Mouse (Mus musculus): ENCODE results near the gene Ftl1. TPM values are rescaled to one million over a fixed set of nuclear protein-coding genes. Genes with fewer than 3 reads are reported as not detected.

The Ftl1 gene
- polyA plus RNA-seq, 1 experiment from 2014 or later = 3,941 TPM

GRCm38 (mm10) chr7:45414740-45415224 lies 44.9 kb downstream of the Ftl1 start:
- no peak for ATAC-seq (ENCODE audit: low FRiP score, low TSS enrichment)
- no peaks in the 10 kb centered on the region for H3K36me3 ChIP-seq (ENCODE audit: control insufficient read depth, insufficient read depth, low read length)
- no peaks in the 10 kb centered on the region for H3K9me3 ChIP-seq (ENCODE audit: control insufficient read depth, low read length)
- H3K9ac ChIP-seq (ENCODE audit: low read depth, low read length) = no peak overlapping the region
- H3K4me3 ChIP-seq (ENCODE audit: low read length) = peak overlapping the region; percentile 18; the same call in 1 of the 2 replicates
- no peak overlapping the region for H3K27ac ChIP-seq (ENCODE audit: low read depth, low read length)
- peak overlapping the region; percentile 93 for H3K4me2 ChIP-seq (replicated peaks; ENCODE audit: low read depth, low read length)
- peaks cover 80% of the 10 kb centered on the region for H3K27me3 ChIP-seq (ENCODE audit: control insufficient read depth, insufficient read depth, low read length)
- peaks cover 22% of the 10 kb centered on the region for H3K4me1 ChIP-seq (ENCODE audit: control insufficient read depth, insufficient read depth, low read length)
- whole genome bisulfite sequencing = 34% methylated on average over 12 of the region's 12 CpGs

GRCm38 (mm10) chr7:45413864-45414739 lies 45.6 kb downstream of the Ftl1 start:
- H3K9me3 ChIP-seq (ENCODE audit: control insufficient read depth, low read length) = no peaks in the 10 kb centered on the region
- WGBS = 1% methylated on average over 27 of the region's 27 CpGs
- H3K4me2 ChIP-seq (replicated peaks; ENCODE audit: low read depth, low read length) = peak overlapping the region; percentile 93

GRCm38 (mm10) chr7:45413113-45413863 lies 46.4 kb downstream of the Ftl1 start, which contains the start of gene Ntf5:
Ntf5 (plus strand) TSS chr7:45413695.
- peak within 1 kb of the TSS; percentile 58 for H3K9ac ChIP-seq (ENCODE audit: low read depth, low read length)
- H3K36me3 ChIP-seq (ENCODE audit: control insufficient read depth, insufficient read depth, low read length) = no peaks in the 10 kb centered on the region
- no peak within 1 kb of the TSS; the same call in 1 of the 2 replicates for H3K27ac ChIP-seq (ENCODE audit: low read depth, low read length)
- peak within 1 kb of the TSS; percentile 55 for H3K4me3 ChIP-seq (ENCODE audit: low read length)
- peak within 1 kb of the TSS; percentile 93 for H3K4me2 ChIP-seq (replicated peaks; ENCODE audit: low read depth, low read length)
- H3K27me3 ChIP-seq (ENCODE audit: control insufficient read depth, insufficient read depth, low read length) = peaks cover 86% of the 10 kb centered on the region
- H3K9me3 ChIP-seq (ENCODE audit: control insufficient read depth, low read length) = no peaks in the 10 kb centered on the region
- ATAC-seq (ENCODE audit: low FRiP score, low TSS enrichment) = peak; percentile 47
- WGBS = 2% methylated on average over 44 of the region's 45 CpGs
- H3K4me1 ChIP-seq (ENCODE audit: control insufficient read depth, insufficient read depth, low read length) = peaks cover 21% of the 10 kb centered on the region

More at GRCm38 (mm10) chr7:45413864-45414739, 45.6 kb downstream of the Ftl1 start:
- Histone ChIP-seq H3K4me1 (ENCODE audit: control insufficient read depth, insufficient read depth, low read length) (peaks cover 22% of the 10 kb centered on the region), H3K27ac (ENCODE audit: low read depth, low read length) (no peak overlapping the region), H3K27me3 (ENCODE audit: control insufficient read depth, insufficient read depth, low read length) (peaks cover 83% of the 10 kb centered on the region), H3K36me3 (ENCODE audit: control insufficient read depth, insufficient read depth, low read length) (no peaks in the 10 kb centered on the region), H3K9ac (ENCODE audit: low read depth, low read length) (peak overlapping the region; percentile 58), H3K4me3 (ENCODE audit: low read length) (peak overlapping the region; percentile 55)
- ATAC-seq (ENCODE audit: low FRiP score, low TSS enrichment) = peak; percentile 44

DNA sequence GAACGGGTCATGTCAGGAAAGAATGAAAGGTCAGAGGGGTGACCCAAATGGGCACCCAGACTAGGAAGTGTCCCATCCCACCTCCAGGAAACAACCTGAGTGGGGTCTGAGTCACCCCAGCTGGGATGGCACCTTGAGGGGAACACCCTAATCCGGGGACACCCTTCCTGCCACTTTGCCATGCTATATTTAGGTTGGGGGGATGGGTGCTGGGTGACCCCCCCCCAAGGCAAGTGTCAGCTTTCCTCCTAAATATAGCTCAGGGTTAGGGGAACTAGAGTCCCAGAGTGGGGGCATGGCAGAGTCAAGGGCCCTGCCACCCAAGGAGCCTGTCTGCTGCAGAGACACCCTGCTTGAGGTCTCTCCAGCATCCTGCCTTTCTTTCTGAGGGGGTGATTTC lies 47.3 kb downstream of the Ftl1 start:
- H3K27ac ChIP-seq (ENCODE audit: low read depth, low read length) = no peak overlapping the region
- H3K4me1 ChIP-seq (ENCODE audit: control insufficient read depth, insufficient read depth, low read length) = peaks cover 13% of the 10 kb centered on the region; the same call in 1 of the 2 replicates
- no peaks in the 10 kb centered on the region for H3K36me3 ChIP-seq (ENCODE audit: control insufficient read depth, insufficient read depth, low read length)
- H3K4me2 ChIP-seq (replicated peaks; ENCODE audit: low read depth, low read length) = no peak overlapping the region
- no peaks in the 10 kb centered on the region for H3K9me3 ChIP-seq (ENCODE audit: control insufficient read depth, low read length)
- no peak overlapping the region for H3K4me3 ChIP-seq (ENCODE audit: low read length)
- WGBS = 86% methylated on average over 2 of the region's 2 CpGs
- no peak for ATAC-seq (ENCODE audit: low FRiP score, low TSS enrichment)
- no peak overlapping the region for H3K9ac ChIP-seq (ENCODE audit: low read depth, low read length)
- H3K27me3 ChIP-seq (ENCODE audit: control insufficient read depth, insufficient read depth, low read length) = peaks cover 91% of the 10 kb centered on the region

- Histone ChIP-seq H3K27ac (ENCODE audit: low read depth, low read length) (no peak overlapping the region), H3K4me2 (replicated peaks; ENCODE audit: low read depth, low read length) (no peak overlapping the region), H3K27me3 (ENCODE audit: control insufficient read depth, insufficient read depth, low read length) (peaks cover 87% of the 10 kb centered on the region), H3K9me3 (ENCODE audit: control insufficient read depth, low read length) (no peaks in the 10 kb centered on the region), H3K4me1 (ENCODE audit: control insufficient read depth, insufficient read depth, low read length) (peaks cover 15% of the 10 kb centered on the region; the same call in 1 of the 2 replicates), H3K36me3 (ENCODE audit: control insufficient read depth, insufficient read depth, low read length) (no peaks in the 10 kb centered on the region), H3K9ac (ENCODE audit: low read depth, low read length) (no peak overlapping the region), H3K4me3 (ENCODE audit: low read length) (no peak overlapping the region)
- WGBS = 87% methylated on average over 8 of the region's 8 CpGs
- no peak for ATAC-seq (ENCODE audit: low FRiP score, low TSS enrichment)
Observed at GRCm38 (mm10) chr7:45409497-45410163, 50.1 kb downstream of the Ftl1 start.

GRCm38 (mm10) chr7:45408949-45409348 lies 50.7 kb downstream of the Ftl1 start:
- Histone ChIP-seq H3K27me3 (ENCODE audit: control insufficient read depth, insufficient read depth, low read length) (peaks cover 80% of the 10 kb centered on the region), H3K9me3 (ENCODE audit: control insufficient read depth, low read length) (no peaks in the 10 kb centered on the region), H3K36me3 (ENCODE audit: control insufficient read depth, insufficient read depth, low read length) (no peaks in the 10 kb centered on the region), H3K4me2 (replicated peaks; ENCODE audit: low read depth, low read length) (no peak overlapping the region), H3K4me3 (ENCODE audit: low read length) (no peak overlapping the region), H3K9ac (ENCODE audit: low read depth, low read length) (no peak overlapping the region), H3K4me1 (ENCODE audit: control insufficient read depth, insufficient read depth, low read length) (peaks cover 11% of the 10 kb centered on the region; the same call in 1 of the 2 replicates), H3K27ac (ENCODE audit: low read depth, low read length) (no peak overlapping the region)
- no peak for ATAC-seq (ENCODE audit: low FRiP score, low TSS enrichment)
- WGBS = 87% methylated on average over 17 of the region's 17 CpGs

- Histone ChIP-seq H3K27me3 (ENCODE audit: control insufficient read depth, insufficient read depth, low read length) (peaks cover 76% of the 10 kb centered on the region), H3K27ac (ENCODE audit: low read depth, low read length) (no peak overlapping the region), H3K9me3 (ENCODE audit: control insufficient read depth, low read length) (no peaks in the 10 kb centered on the region), H3K9ac (ENCODE audit: low read depth, low read length) (no peak overlapping the region), H3K4me2 (replicated peaks; ENCODE audit: low read depth, low read length) (no peak overlapping the region), H3K36me3 (ENCODE audit: control insufficient read depth, insufficient read depth, low read length) (no peaks in the 10 kb centered on the region), H3K4me1 (ENCODE audit: control insufficient read depth, insufficient read depth, low read length) (peaks cover 11% of the 10 kb centered on the region; the same call in 1 of the 2 replicates), H3K4me3 (ENCODE audit: low read length) (no peak overlapping the region)
- 70% methylated on average over 7 of the region's 7 CpGs for WGBS
- no peak for ATAC-seq (ENCODE audit: low FRiP score, low TSS enrichment)
Observed at GRCm38 (mm10) chr7:45408351-45408750, 51.3 kb downstream of the Ftl1 start.
